Mouse (Mus musculus) regulatory T cell (primary cell): ENCODE data around the gene Chdh.

Experiments used
- in situ Hi-C: fragments of 300-600 bp; cut with MboI, MseI; formaldehyde crosslinking; loops from one replicate; pipeline ENCODE4 v1.15.1; 2025; ENCODE audit warnings: high pct_unique_total_duplicates

The Chdh gene

DNA sequence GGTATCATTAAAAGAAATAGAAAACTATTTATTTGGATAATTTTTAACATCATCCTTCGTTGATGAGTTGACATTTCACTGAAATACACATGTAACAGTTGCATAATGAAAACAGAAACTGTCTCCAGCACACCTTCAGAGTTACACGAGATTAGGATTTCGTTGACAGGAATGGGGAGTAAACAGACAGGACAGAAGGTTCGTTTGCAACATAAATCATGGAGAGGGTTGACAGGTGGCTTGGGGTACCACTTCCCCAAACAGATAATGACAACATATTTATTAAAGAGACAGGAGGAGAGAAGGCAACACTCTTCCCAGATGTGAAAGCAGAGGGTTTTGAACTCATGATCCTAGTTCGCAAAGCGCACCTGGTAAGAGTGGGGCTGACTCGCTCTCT, 46.1 kb downstream of the Chdh start:
- in situ Hi-C loops: no loop called here

DNA sequence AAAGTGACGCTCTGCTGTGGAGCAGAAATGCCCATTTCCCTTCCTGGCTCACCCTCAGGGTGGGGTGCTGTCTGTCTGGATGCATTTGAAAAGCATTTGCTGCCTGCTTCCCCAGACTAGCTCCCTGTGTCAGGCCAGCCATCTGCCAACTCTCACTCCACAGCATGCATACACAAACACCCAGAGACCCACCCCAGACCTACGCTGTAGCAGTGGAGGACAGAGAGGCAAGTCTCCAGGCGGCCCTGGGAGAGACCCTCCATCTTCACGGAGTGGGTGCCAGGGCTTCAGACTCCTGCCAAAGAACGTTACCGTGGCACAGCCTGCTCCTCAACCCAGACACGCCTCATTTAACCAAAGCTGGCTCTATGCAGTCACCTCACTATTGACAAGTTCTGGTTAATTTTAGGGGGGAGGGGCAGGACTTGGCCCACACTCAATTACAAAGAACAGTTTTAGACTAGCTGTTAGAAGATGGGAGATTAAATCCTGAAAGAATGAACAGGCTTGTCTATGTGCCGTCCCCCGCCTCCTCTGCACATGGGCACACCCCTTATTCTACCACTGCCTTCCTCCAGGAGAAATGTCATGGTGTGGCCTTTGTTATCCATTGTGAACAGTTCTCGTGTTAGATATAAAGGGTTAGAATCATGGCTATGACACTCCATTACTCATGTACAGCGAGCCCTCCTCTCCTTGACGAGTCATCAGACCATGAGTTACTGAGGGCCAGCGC, 47.4 kb downstream of the Chdh start:
- in situ Hi-C loops: no loop called here

DNA sequence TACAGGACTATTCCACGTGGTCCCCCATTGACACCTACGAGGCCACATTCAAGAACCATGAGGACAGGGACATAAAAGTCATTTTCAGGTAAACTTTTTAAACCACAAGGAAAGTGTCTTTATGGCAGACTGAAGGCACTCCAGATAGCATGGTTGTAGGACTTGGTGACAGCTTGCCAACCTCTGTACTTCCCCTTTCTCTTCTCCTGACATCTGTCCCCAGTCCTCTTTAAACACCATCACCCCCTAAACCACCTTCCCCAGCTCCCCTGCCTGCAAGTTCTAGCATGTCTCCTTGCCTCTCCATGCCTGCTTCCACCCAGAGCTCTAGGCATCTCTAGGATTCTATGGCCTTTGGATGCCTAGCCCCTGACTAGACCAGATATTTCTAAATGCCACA, 56.0 kb downstream of the Chdh start:
- in situ Hi-C loops: no loop called here

DNA sequence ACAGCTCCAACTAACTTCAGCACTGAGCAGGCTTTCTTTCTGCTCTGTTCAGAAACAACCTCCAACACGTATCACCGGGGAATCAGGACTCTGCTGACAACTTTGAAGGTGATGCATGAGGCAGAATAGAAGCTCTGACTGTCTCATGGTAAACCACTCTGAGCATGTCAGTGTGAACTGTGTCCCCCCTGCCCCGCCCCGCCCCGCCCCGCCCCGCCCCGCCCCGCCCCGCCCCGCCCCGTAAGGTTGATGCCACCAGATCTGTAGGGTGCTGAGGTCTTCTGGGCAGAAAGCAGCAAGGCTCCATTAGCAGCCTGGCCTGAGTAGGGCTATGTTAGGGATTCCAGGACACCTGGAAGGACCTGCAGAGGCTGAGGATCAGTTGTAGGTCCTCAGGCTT, 57.9 kb downstream of the Chdh start:
- in situ Hi-C loops: no loop called here

DNA sequence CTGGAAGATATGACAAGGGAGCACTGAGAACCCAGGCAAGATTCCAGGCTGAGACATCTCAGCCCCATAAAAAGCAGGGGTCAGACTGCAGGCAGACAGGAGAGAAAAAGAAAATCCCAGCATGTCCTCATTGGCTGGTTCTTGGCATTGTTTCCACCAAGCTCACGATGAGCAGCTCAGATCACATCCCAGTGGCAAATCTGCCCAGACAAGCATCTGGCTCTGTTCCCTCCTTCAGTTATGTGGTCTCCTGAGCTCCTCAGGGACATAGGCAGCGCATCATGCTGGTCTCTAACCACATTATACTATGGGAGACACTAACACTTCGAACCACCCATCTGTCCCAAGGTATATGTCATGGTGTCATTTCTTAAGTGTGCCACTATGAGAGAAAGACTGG, 59.7 kb downstream of the Chdh start:
- in situ Hi-C loops: no loop called here

DNA sequence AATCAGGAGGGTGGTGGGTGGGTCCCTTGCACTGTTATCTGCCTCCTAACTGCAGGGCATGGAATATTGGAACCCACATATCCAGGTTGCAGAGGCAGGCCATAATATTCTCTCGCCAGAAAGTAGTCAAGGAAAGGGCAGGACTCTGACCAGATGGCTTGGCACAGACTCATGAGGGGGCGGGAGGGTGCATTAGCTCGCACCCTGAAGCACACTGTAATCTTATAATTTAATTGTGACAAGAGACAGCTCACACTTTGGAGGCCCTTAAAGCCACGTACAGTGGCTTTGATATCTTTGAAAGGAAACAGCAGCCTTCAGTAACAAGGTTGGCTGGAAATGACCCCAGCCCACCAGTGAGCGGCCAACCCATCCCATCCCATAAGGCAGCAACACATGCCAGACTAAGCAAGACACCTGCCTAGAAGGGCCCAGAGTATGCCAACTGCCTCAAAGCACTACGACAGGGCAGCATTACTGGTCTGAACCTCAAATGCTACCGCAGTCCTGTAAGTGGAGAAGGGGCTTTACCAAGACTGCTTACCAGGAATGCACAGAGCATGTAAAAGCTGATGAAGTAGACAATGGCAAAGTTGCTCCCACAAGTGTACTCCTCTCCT, 66.6 kb downstream of the Chdh start:
- in situ Hi-C loops: no loop called here

DNA sequence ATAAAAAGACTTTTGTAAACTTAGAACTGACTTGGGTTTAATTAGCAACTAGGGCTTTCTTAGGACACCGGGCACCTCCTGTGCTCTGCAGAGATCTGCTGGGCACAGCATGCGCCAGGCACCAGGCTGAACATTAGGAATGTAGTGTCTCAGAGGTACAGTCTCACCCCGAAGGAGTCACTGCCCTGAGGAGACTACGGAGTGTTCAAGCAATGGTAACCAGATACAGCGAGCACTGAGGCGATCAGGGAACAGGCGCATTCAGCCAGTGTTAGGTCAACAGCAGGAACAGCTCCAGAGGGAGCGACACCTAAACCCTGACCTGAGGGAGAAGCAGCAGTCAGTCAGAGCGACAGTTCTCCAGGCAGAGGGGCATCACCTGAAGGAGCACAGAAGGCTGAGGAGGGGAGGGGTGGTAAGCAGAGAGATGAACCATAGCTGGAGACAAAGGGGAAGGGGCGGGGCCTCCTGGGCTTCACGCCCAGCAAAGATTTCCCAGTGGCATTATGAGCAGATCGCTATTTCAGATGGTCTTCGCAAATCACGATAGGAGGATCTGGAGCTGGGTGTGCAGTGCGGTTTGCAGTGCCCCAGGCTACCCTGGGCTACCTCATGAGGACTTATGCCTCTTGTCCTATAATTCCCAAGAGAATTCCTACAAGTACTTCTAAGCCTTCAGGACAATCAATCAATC, 69.4 kb downstream of the Chdh start:
- in situ Hi-C loops: no loop called here

DNA sequence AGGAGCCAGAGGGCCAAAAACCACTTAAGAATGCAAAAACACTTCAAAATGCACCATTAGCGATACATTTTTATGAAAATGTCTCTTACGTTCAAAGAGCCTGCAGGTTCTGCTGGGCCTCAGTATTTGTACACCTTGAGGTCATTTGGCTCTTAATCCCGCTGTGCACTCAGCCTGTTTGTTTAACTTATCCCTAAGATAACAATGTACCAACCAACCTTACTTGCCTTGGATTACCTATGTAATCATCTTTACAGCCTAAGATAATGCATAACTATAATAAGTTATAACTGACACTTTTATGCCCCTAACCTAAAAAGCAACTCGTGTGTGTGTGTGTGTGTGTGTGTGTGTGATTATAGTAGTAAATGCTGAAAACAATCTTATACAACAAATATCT, 70.9 kb downstream of the Chdh start:
- in situ Hi-C loops: no loop called here
